Mouse (Mus musculus) Patski (cell line): ENCODE measurements at regions not wholly inside any gene's neighbourhood (a gene's known extent, or its start where the extent isn't known, plus 50 kb on each side); places are given as distances from the start of the nearest gene placed in this dataset.

Experiments
- ATAC-seq: fragments of 100-300 bp; one replicate; pipeline ENCODE4 v1.8.0; 2021
- CTCF ChIA-PET: fragments of 350-600 bp; sonication (Branson Sonifier 250); formaldehyde crosslinking; loops from one replicate; lab custom pipeline; 2022; ENCODE audit warnings: inconsistent platforms; lab: Charles Lee
- POLR2A ChIA-PET: fragments of 350-600 bp; sonication (Branson Sonifier 250); formaldehyde crosslinking; loops from one replicate; lab custom pipeline; 2022; ENCODE audit warnings: antibody characterized with exemption, inconsistent platforms; lab: Charles Lee
- DNase-seq: peaks from one replicate; pipeline ENCODE4 v3.0.0-alpha.2; 2011; ENCODE audit warnings: low read depth, low spot score
- H3K27me3 ChIP-seq: fragments of 371-371 bp; one replicate; pipeline ENCODE4 v1.5.1; 2021
- CTCF ChIP-seq: fragments of 100-300 bp; IDR thresholded peaks from one replicate; pipeline ENCODE4 v1.5.1; 2021
- in situ Hi-C: fragments of 300-500 bp; cut with MboI; formaldehyde crosslinking; loops from 3 replicates; pipeline ENCODE4 v1.11.1; 2018; ENCODE audit warnings: low pct_unique_long_range_greater_than_20kb, mixed read lengths

DNA sequence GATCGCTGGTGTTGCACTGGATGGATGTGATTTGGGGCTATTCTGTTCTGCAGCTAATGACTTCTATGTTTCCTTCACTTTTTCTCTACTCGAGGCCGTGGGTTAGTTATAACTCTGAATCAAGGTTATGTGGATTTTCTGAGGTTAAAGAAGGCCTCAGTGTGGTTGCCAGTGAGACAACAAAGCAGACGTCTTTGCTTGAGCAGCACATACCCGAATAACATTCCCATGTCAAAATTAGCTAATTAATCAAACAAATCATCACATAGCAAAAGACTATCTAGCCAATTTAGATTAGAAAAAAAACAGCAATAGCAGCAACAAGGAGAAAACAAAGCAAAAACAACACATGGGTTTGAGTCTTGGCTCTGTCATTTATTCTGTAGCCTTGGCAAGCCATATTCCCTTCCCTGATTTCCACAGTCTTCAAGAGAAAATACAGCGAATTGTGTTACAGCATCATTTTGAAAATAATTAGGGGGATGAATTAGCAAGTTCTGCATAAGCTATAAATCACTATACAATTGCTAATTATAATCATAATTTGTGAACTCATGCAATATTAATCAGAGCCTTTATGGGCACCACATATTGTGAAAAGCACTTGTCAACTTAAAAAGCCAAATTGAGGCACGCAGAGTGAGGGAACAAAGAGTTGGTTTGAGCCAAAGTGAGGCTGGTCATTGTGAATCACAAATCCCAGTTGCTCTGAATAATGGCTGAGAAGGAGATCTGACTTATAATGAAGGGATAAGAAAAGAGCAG lies 168.0 kb downstream of the Fam84a start:
- CTCF ChIA-PET, result no interaction called here
- ATAC-seq, result no peak
- POLR2A ChIA-PET, result no interaction called here
- TF ChIP-seq CTCF, result no peak
- H3K27me3 ChIP-seq, result no peaks in the 10 kb centered on the region
- no peak for DNase-seq
- in situ Hi-C loops, result no loop called here

DNA sequence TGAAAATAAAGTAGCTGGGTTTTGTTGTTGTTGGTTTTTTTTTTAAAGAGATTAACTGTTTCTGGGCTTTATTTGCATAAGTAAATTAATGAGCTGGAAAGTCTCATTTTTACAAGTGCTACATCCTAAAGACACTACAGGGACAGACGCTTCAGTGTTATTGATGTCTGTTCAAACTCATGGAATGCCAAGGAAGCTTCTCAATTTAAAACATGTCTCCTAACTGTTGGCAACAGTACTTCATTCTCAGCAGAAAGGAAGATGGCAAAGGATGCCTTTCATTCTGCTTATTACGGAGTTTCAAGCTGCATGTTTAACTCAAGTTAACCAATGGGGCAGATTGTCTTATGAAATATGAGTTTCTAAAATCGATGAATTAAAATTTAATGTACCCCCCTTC lies 187.3 kb downstream of the Fam84a start:
- no peak for TF ChIP-seq CTCF
- DNase-seq (no peak), ATAC-seq (no peak)
- ChIA-PET CTCF (no interaction called here), POLR2A (no interaction called here)
- no peaks in the 10 kb centered on the region for H3K27me3 ChIP-seq
- in situ Hi-C loops, result no loop called here

DNA sequence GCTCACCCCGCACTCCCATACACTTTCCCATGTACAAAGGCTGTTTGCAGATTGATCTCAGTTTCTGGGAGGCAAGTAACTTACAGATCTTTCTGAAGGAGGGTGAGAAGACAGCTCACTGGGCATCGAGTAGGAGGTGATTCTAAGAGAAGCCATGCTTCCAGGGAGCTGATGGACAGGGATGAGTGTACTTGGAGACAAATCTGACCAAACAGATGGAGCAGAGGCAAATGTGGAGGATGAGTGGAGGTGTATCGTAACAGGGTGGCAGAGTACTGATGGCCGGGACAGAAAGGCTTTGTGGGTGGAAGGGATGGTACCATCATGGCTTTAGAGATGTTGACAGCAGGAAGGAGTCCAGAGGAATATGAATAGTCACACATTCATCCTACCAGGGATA lies 212.4 kb downstream of the Fam84a start:
- POLR2A ChIA-PET, result no interaction called here
- ATAC-seq (no peak), DNase-seq (no peak)
- H3K27me3 ChIP-seq, result no peaks in the 10 kb centered on the region
- CTCF ChIA-PET, result interaction anchor here (0.8 kb wide), 1 partner anchor 9 kb away, joined by 3 read pairs; no protein-coding TSS in a partner anchor
- in situ Hi-C loops, result no loop called here
- TF ChIP-seq CTCF, result no peak

DNA sequence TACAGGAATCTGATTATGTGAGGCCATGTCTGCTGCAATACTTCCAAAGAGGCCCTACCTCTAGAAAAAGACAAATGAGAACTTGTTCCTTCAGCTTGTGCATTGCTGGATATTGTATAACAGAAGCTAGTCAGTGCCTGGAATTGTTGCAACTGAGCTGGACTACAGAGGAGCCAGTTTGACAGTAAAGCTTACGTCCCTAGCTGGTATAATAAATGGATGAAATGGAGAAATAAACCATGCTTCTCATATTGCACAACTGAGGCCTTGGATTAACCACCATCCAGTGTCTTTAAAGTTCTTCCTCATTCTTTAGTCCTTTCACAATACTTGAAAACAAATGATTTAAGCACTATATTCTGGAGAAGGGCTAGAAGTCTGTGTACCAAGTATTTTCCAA lies 230.8 kb downstream of the Fam84a start:
- no peak for ATAC-seq
- in situ Hi-C loops, result no loop called here
- POLR2A ChIA-PET, result no interaction called here
- DNase-seq, result no peak
- H3K27me3 ChIP-seq, result no peaks in the 10 kb centered on the region
- CTCF ChIA-PET, result no interaction called here
- no peak for TF ChIP-seq CTCF

DNA sequence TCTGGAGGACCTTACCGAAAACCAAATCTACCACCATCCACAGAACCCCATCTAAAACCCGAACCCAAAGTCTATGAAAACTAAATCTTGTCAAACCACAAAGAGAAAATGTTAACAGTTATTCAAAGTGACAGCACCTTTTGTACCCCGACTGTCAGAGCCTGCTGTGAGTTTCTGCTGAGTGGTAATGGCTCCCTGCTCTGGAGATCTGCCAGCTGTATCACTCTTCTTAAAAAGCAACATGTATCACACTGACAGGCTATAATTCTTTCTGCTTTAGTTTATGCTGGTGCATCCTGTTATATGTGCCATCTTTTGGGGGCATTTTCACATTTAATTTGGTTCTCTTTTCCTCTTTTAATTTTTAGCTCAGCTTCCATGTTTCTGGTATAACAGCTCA lies 268.5 kb downstream of the Fam84a start:
- in situ Hi-C loops, result no loop called here
- TF ChIP-seq CTCF, result no peak
- ATAC-seq (no peak), DNase-seq (no peak)
- H3K27me3 ChIP-seq, result no peaks in the 10 kb centered on the region
- ChIA-PET POLR2A (no interaction called here), CTCF (no interaction called here)

DNA sequence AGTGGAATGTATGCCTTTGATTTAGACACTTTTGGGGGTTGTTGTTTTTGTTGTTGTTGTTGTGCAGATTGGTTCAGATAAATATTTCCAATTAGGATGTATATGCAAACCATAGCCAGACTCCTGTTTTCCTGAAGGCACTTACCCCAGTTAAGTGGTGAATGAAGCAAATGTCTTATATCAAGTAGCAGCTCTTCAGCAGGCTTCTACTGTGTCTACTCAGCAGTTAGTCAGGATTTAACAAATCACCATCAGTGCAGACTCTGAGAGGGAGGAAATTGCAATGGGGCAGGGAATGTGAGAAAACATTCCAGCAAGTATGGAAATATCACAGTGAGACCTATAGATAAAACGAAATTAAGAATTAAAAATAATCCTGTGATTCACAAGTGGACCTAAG lies 282.7 kb downstream of the Fam84a start:
- no peak for TF ChIP-seq CTCF
- ChIA-PET CTCF (no interaction called here), POLR2A (no interaction called here)
- no peaks in the 10 kb centered on the region for H3K27me3 ChIP-seq
- DNase-seq, result no peak
- no peak for ATAC-seq
- in situ Hi-C loops, result no loop called here

DNA sequence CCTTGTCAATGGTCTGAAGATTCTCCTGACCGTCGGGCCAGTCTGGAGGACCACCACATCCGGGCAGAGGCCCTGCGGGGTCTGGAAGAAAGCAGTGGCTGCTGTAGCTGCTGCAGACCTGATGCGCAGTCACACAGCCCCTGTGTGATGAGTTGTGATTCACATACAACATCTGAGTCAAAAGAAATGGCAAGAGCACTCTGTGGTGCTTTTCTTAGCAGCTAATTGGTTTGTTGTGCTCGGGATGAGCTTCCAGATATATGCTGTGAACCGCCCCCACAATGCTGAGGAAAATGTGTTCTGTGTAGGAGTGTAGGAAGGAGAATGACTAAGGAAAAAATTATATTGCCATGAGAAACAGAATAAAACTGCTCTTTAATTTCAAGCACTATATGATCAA lies 290.6 kb downstream of the Fam84a start:
- DNase-seq, result no peak
- TF ChIP-seq CTCF, result no peak
- ATAC-seq, result no peak
- H3K27me3 ChIP-seq, result no peaks in the 10 kb centered on the region
- CTCF ChIA-PET, result no interaction called here
- POLR2A ChIA-PET, result no interaction called here
- in situ Hi-C loops, result no loop called here

DNA sequence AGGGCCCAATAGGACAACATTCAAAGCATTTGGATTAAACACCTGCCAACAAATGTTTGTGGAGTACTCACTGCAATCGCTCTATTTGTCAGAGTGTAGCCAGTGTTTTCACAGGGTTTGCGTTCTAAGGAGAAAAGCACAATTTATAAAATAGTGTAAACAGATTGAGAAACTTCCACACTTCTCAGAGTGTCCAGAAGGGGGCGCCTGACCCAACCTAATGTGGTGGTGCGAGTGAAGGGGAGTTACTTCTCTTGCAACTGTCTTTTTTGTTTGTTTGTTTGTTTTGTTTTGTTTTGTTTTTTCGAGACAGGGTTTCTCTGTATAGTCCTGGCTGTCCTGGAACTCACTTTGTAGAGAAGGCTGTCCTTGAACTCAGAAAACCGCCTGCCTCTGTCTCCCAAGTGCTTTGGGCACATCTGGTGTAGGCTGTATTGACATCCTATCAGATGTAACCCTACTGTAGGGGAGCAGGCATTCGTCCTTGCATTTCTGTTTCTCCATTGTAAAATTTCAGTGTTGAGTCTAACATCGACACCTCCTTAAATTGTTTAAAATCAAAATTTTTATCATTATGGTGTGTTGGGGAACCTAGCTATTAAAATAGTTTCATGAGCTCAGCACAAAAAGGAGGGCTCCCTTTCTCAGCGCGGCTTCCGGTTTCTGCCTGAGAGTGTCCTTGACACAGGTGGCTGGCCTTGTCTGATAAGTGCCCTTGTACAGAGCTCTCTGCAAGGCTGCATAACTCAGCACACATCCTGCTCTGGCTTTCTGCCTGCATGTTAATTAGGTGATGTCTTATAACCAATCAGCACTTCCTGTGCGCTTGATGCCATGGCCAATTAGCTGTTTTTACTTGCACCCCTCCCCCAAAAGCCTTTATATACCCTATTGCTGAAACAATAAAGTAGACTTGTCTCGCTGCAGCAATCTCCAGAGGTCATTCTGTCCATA lies 307.0 kb downstream of the Fam84a start:
- no peak for ATAC-seq
- peak; percentile 72 for TF ChIP-seq CTCF
- POLR2A ChIA-PET, result no interaction called here
- CTCF ChIA-PET, result no interaction called here
- H3K27me3 ChIP-seq, result no peaks in the 10 kb centered on the region
- in situ Hi-C loops, result no loop called here
- DNase-seq, result no peak

DNA sequence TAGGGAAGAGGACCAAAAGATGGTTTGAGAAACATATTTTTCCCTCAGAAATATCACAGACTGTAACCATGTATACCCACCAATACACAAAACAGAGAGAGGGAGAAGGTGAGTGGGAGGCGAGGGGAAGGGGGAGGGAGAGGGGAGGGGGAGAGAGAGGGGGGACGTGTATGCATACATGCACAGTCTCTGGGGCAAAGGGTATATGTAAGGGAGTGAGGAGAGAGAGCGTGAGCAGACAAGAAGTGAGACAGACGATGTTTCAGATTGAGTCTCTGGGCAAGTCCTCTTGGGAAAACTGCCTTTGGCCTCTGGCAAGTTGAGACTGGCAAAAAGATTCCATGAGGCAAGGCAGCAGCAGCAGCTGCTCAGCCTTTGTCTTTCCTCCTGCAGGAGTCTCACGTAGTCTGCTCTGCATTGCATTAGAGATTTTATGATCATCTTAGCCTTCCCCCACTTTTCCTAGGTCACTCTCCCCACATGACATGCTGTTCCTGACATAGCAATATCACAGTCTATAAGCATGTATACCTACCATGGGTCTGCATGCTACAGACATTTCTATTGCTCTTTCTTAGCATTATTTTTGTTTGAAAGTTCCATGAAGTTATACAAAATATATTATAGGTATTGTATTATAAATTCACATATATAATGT lies 308.3 kb downstream of the Fam84a start:
- DNase-seq (no peak), ATAC-seq (no peak)
- no peak for TF ChIP-seq CTCF
- ChIA-PET POLR2A (no interaction called here), CTCF (no interaction called here)
- in situ Hi-C loops, result no loop called here
- no peaks in the 10 kb centered on the region for H3K27me3 ChIP-seq

DNA sequence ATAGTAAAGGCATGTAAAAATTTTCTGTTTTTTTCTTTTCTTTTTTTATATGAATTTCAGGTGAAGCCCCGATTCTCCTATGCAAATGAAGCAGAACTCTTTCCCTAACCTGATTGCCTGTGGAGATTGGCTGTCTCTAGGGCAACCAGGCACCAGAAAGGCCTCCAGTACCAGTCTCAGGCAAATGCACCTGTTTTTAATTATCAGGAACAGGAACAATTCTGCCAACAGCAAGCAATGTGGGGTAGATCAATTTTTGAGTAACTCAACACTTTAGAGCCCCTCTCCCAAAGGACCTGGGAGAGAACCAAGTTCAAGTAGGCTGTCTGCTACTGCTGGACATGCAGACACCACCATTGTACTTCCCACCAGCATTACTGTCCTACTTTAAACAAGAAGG lies 310.6 kb downstream of the Fam84a start:
- no peak for TF ChIP-seq CTCF
- DNase-seq (no peak), ATAC-seq (no peak)
- POLR2A ChIA-PET, result no interaction called here
- no peaks in the 10 kb centered on the region for H3K27me3 ChIP-seq
- in situ Hi-C loops, result no loop called here
- CTCF ChIA-PET, result no interaction called here

DNA sequence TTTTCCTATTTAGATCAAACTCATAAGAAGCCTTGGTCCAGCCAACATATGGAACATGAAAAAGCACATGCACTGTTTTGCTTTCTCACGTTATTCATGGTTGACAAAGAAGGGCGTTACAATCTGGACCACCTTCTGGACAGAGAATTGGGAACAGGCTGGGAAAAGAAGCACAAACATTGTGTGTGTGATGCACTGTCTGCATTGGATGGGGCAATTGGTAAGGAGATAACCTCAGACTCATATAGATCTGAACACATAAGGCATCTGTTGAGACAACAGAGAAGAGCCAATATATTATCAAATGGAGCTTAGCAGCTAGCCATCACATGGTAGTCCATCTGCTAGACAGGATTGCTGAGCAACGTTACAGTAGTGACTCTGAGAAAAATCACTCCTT lies 317.1 kb downstream of the Fam84a start:
- no peak for DNase-seq
- no peaks in the 10 kb centered on the region for H3K27me3 ChIP-seq
- no peak for TF ChIP-seq CTCF
- in situ Hi-C loops, result no loop called here
- POLR2A ChIA-PET, result no interaction called here
- ATAC-seq, result no peak
- CTCF ChIA-PET, result no interaction called here
